Mouse (Mus musculus) left cerebral cortex, postnatal 14 days (tissue): Measurements from ENCODE around the gene Nrn1l. TPM values are rescaled to one million over a fixed set of nuclear protein-coding genes. Genes with fewer than 3 reads are reported as not detected.
A peak's percentile ranks its signal among the peaks of the same experiment; 100 is the strongest.

Source experiments
- DNase-seq, 2 experiments: peaks; one replicate each; pipeline ENCODE4 v3.0.0; 2021 to 2022; ENCODE audit warnings: low spot score in 2 of 2, mixed read lengths in 1 of 2
- intact Hi-C: fragments of 180-260 bp; cut with DNase I; formaldehyde crosslinking; loops from one replicate; pipeline ENCODE4 v1.15.1; 2025
- total RNA-seq, 2 experiments: library from RNA; stranded (reverse); gene quantifications; 2 replicates each; pipeline ENCODE4 v1.2.3; 2021

The Nrn1l gene
- total RNA-seq, 2 experiments from 2014 or later = 1.8 to 2.2 TPM

DNA sequence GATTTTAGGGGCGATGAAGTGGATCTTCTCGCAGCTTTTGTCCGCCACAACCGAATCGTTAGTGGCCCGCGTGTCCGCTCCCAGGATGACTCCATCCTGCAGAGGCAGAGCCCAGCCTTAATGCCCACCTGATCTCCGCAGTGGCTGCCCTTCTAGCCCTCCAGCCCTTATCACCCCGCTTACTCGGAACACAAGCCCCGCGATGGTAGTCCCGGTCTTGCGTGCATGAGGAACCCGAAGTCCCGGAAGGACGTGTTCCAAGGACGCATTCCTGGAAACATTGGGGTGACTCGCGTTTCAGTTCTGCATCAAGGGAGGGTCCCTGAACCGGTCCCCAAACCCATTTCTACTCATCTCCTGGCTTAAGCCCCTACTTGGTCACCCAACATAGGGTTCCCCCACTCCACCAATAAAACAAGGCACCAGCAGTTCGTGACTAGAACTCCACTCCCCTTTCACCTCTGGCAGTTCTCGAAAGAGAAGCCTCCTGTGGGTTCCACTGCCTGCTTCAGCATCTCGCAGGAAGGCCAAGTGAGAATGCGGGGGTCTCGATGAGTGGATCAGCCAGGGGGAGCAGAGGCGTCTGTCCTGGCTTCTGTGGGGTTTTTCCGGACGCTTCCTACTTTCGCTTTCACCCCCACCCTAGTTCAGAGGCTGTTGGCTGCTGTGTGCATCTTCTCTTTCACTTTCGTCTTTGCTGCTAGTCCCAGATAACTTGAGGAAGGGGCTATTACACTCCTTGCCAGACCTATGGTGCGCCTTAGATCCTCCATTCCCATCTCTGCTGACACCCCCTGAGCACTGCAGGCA, 44.3 kb downstream of the Nrn1l start:
- peak in 1 of 2 experiments; percentile 44 for DNase-seq
- intact Hi-C loops = loop anchor here (5.0 kb wide), 1 partner anchor 75 kb away; the partner anchor contains the start of gene Ddx28

DNA sequence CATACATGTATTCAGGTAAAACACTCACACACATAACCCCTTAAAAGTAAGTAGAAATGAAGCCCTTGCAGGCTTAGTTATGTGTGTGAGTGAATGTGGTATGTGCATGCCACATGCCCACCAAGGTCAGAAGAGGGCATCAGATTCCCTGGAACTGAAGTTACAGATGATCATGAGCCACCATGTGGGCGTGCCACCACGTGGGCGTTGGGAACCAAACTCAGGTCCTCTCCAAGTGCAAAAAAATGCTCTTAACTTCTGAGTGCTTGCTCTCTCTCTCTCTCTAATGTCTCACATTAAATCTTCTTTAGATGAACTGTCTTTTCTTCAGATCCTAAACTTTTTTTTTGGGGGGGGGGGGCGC, 44.9 kb downstream of the Nrn1l start, which contains the start of gene Psmb10:
Psmb10 (minus strand) TSS at position 139 of the 364 bp plus-strand sequence.
- intact Hi-C loops = loop anchor here (5.0 kb wide), 1 partner anchor 74 kb away; the partner anchor contains the start of gene Ddx28
- DNase-seq = no peak

DNA sequence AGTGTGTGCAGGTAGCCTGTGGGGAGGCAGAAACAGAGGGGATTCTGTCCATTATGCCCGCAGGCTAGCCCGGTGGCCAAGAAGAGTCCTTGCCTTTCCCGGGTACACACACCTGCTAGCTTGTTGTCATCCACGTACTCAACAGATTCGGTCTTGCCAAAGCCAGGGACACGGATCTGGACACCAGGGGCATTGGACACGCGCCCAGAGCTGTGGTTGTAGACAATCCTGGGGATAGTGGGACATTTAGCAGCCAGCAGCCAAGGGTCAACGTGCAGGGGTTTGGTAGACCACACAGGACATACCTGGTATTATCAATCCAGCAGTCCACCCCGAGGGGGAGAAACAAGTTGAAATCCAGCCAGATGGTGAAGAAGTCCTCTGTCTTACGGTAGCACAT, 48.7 kb downstream of the Nrn1l start:
- intact Hi-C loops = no loop called here
- DNase-seq = no peak

DNA sequence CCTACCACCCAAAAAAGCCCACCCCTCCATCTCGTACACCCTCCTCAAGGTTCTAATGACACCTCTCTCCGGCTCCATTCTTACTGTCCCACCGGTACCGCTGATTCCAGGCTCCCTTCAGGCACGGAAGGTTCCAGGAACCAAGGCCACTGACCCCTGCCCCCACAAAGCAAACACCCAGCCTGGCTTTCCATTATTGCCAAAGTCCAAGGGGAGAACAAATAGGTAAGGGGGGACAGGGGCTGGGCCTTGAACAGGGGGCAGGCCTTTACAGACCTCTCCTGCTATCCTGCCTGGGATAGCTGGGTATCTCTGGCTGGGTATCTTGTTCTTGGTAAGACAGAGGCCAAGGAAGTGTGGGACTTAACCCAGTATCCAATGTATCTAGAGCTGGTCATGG, 49.2 kb downstream of the Nrn1l start:
- intact Hi-C loops = no loop called here
- no peak for DNase-seq

- intact Hi-C loops = no loop called here
- no peak for DNase-seq
Measured at GRCm38 (mm10) chr8:105943321-105943739, 50.0 kb downstream of the Nrn1l start, which contains the start of gene Lcat. TSS of gene Lcat (minus strand) at chr8:105943382.

Other genes starting within 250 kb of the Nrn1l start
- gene Carmil2, start 207.3 kb upstream of the Nrn1l start, total RNA-seq = 10 to 100 TPM; 55.4 to 56.2 TPM
- gene Acd, start 192.5 kb upstream of the Nrn1l start, total RNA-seq = 10 to 100 TPM; 46.1 to 47.9 TPM
- 10 to 100 TPM; 45.6 to 49.5 TPM for gene Pard6a, start 192.4 kb upstream of the Nrn1l start, total RNA-seq
- under 1 TPM in 1 of 2 experiments, not detected in 1; 0.78 TPM for gene 4933405L10Rik, start 185.9 kb upstream of the Nrn1l start, total RNA-seq
- 10 to 100 TPM in 1 of 2 experiments, 1 to 10 TPM in 1; 10.0 to 12.3 TPM for gene Enkd1, start 185.4 kb upstream of the Nrn1l start, total RNA-seq
- 10 to 100 TPM; 20.6 to 20.9 TPM for gene Gfod2, start 134.9 kb upstream of the Nrn1l start, total RNA-seq
- gene Ranbp10, start 66.2 kb upstream of the Nrn1l start, total RNA-seq = 10 to 100 TPM; 24.6 to 26.4 TPM
- gene Tsnaxip1, start 65.8 kb upstream of the Nrn1l start, total RNA-seq = under 1 TPM in 1 of 2 experiments, not detected in 1; 0.18 TPM
- 10 to 100 TPM; 17.6 to 17.7 TPM for gene Cenpt, start 40.3 kb upstream of the Nrn1l start, total RNA-seq
- gene Thap11, start 38.4 kb upstream of the Nrn1l start, total RNA-seq = 10 to 100 TPM; 34.7 to 38.5 TPM
- gene Nutf2, start 33.0 kb upstream of the Nrn1l start, total RNA-seq = 10 to 100 TPM; 33.4 to 35.9 TPM
- 10 to 100 TPM; 59.8 to 62.1 TPM for gene Edc4, start 12.7 kb upstream of the Nrn1l start, total RNA-seq
- 1 to 10 TPM; 7.4 to 7.5 TPM for gene Pskh1, start 6.9 kb downstream of the Nrn1l start, total RNA-seq
- 1 to 10 TPM; 1.0 to 1.1 TPM for gene Ctrl, start 40.3 kb downstream of the Nrn1l start, total RNA-seq
- 10 to 100 TPM; 80.7 TPM for gene Psmb10, start 44.9 kb downstream of the Nrn1l start, total RNA-seq
- gene Lcat, start 49.8 kb downstream of the Nrn1l start, total RNA-seq = 10 to 100 TPM; 20.0 to 21.9 TPM
- 10 to 100 TPM; 19.2 to 21.3 TPM for gene Slc12a4, start 72.5 kb downstream of the Nrn1l start, total RNA-seq
- gene Dpep3, start 85.9 kb downstream of the Nrn1l start, total RNA-seq = not detected
- 10 to 100 TPM; 15.9 to 18.2 TPM for gene Dus2, start 97.8 kb downstream of the Nrn1l start, total RNA-seq
- gene Dpep2nb, start 112.4 kb downstream of the Nrn1l start, total RNA-seq = not detected
- gene Ddx28, start 118.3 kb downstream of the Nrn1l start, total RNA-seq = 10 to 100 TPM; 13.4 to 13.8 TPM
- 1 to 10 TPM; 9.2 to 9.7 TPM for gene Nfatc3, start 165.3 kb downstream of the Nrn1l start, total RNA-seq
- gene Esrp2, start 243.4 kb downstream of the Nrn1l start, total RNA-seq = under 1 TPM in 1 of 2 experiments, not detected in 1; 0.79 TPM